ENCODE assay signal across 34 mouse cellular contexts in genomic region chr5:53711277-53711676, GRCm38 (mm10). TPM values are rescaled to one million over a fixed set of nuclear protein-coding genes. Genes with fewer than 3 reads are reported as not detected.
"Had no signal": no experiment of that assay in that cellular context is flagged by ENCODE, and none has a peak within 500 bp of the region (broad histone marks: within the 10 kb centered on the region; RNA-seq: fewer than 3 reads in every experiment).

No protein-coding gene starts in this region.

- H3K9ac ChIP-seq: embryonic facial prominence, embryonic 12.5 days; embryonic facial prominence, embryonic 13.5 days; embryonic facial prominence, embryonic 15.5 days; forebrain, embryonic 12.5 days; forebrain, embryonic 13.5 days; forebrain, embryonic 15.5 days; forebrain, postnatal 0 days had no signal

- H3K4me2 ChIP-seq: embryonic facial prominence, embryonic 12.5 days; embryonic facial prominence, embryonic 13.5 days; embryonic facial prominence, embryonic 15.5 days; forebrain, embryonic 12.5 days; forebrain, embryonic 13.5 days; forebrain, embryonic 15.5 days; heart, embryonic 11.5 days had no signal

- H3K9me3 ChIP-seq: embryonic facial prominence, embryonic 10.5 days; embryonic facial prominence, embryonic 12.5 days; embryonic facial prominence, embryonic 13.5 days; embryonic facial prominence, embryonic 15.5 days; forebrain, embryonic 10.5 days; forebrain, embryonic 12.5 days; forebrain, embryonic 13.5 days; forebrain, embryonic 15.5 days; heart, embryonic 10.5 days had no signal

- H3K36me3 ChIP-seq: embryonic facial prominence, embryonic 10.5 days; embryonic facial prominence, embryonic 12.5 days; embryonic facial prominence, embryonic 13.5 days; embryonic facial prominence, embryonic 15.5 days; forebrain, embryonic 10.5 days; forebrain, embryonic 12.5 days; forebrain, embryonic 15.5 days; heart, embryonic 10.5 days had no signal

- ATAC-seq: forebrain, embryonic 13.5 days; forebrain, embryonic 14.5 days; forebrain, embryonic 15.5 days; forebrain, embryonic 16.5 days; forebrain, postnatal 0 days had no signal

- H3K27ac ChIP-seq: embryonic facial prominence, embryonic 10.5 days; embryonic facial prominence, embryonic 12.5 days; embryonic facial prominence, embryonic 13.5 days; embryonic facial prominence, embryonic 15.5 days; forebrain, embryonic 10.5 days; forebrain, embryonic 12.5 days; forebrain, embryonic 13.5 days; forebrain, embryonic 15.5 days; gastrocnemius, adult 2 months; heart, adult 2 months; heart, embryonic 10.5 days had no signal

- DNase-seq: cerebellum, postnatal 10 days; cerebellum, postnatal 14 days; cerebellum, postnatal 25 days; cerebellum, postnatal 36 days; embryo, embryonic 11 days; forebrain, postnatal 0 days; gastrocnemius, adult 2 months; gastrocnemius, postnatal 10 days; gastrocnemius, postnatal 14 days; gastrocnemius, postnatal 25 days; gastrocnemius, postnatal 36 days; heart, adult 18-20 months; heart, adult 2 months had no signal

- H3K4me1 ChIP-seq: embryonic facial prominence, embryonic 15.5 days had no signal

- H3K4me3 ChIP-seq: embryonic facial prominence, embryonic 10.5 days; embryonic facial prominence, embryonic 12.5 days; embryonic facial prominence, embryonic 13.5 days; embryonic facial prominence, embryonic 15.5 days; erythroblast, embryonic 14.5 days; forebrain, embryonic 10.5 days; forebrain, embryonic 12.5 days; forebrain, embryonic 13.5 days; forebrain, embryonic 15.5 days; gastrocnemius, adult 2 months; heart, adult 2 months; heart, embryonic 10.5 days had no signal

- H3K27me3 ChIP-seq: embryonic facial prominence, embryonic 12.5 days; embryonic facial prominence, embryonic 13.5 days; embryonic facial prominence, embryonic 15.5 days; forebrain, embryonic 12.5 days; forebrain, embryonic 13.5 days; forebrain, embryonic 15.5 days had no signal

RNA-seq across cellular contexts. Expression of gene Cckar, which starts 3.8 kb away (rescaled TPM):
- total RNA-seq: common myeloid progenitor, adult 5-6 weeks; gastrocnemius, adult 2 months; gastrocnemius, adult 8-10 months; gastrocnemius, postnatal 10 days; gastrocnemius, postnatal 14 days; gastrocnemius, postnatal 25 days; gastrocnemius, postnatal 36 days; gastrocnemius, postnatal 4 days; granulocyte monocyte progenitor cell, adult 5-6 weeks; heart, adult 18-20 months; heart, adult 2 months; heart, adult 8-10 months had no signal
- polyA plus RNA-seq: cortical plate, adult 2 months; erythroblast, embryonic 14.5 days; frontal cortex, adult 2 months; gonadal fat pad, adult 2 months had no signal
